Mouse (Mus musculus) mouse trophoblast stem cell (cell line): ENCODE results near the gene Pramel4.
"Not testable (repeated sequence)": the region's sequence is repeated elsewhere in the genome, so short reads cannot be mapped to it uniquely, and the experiment has no call there.

Experiments
- in situ Hi-C, 2 experiments: fragments of 300-500 bp; cut with MseI, MboI; formaldehyde crosslinking; loops; 2 replicates in 1 of 2; 3 replicates in 1 of 2; pipeline ENCODE4 v1.15.1; 2025

Pramel4 gene

GRCm38 (mm10) chr4:144058826-144059225 lies at the start of gene Pramel4:
Gene Pramel4, plus strand, starts transcription at chr4:144059126.
- in situ Hi-C loops = not testable (repeated sequence)

GRCm38 (mm10) chr4:144106174-144106573 lies 47.2 kb downstream of the Pramel4 start, which contains the start of gene Gm13102:
Gene Gm13102, plus strand, starts transcription at chr4:144106474.
- in situ Hi-C loops = not testable (repeated sequence)
